7 mouse cellular contexts compared by ENCODE assay signal in genomic region chr1:118388127-118388756, GRCm38 (mm10). TPM values are rescaled to one million over a fixed set of nuclear protein-coding genes. Genes with fewer than 3 reads are reported as not detected.
DNase-seq lines count a peak whose midpoint lies in the region; ATAC-seq lines count a peak whose summit lies in the region.

No protein-coding gene starts in this region.

- peaks cover 13% of the 10 kb centered on the region for H3K4me1 ChIP-seq in intestine, embryonic 14.5 days (replicated peaks; ENCODE audit: control insufficient read depth, insufficient read depth, low read length)
- peaks cover 13% of the 10 kb centered on the region for H3K4me1 ChIP-seq in limb, embryonic 10.5 days
- peaks cover 20% of the 10 kb centered on the region for H3K4me1 ChIP-seq in midbrain, embryonic 12.5 days

- WGBS in intestine, embryonic 14.5 days: under 1% methylated on average over 19 of the region's 19 CpGs
- WGBS in limb, embryonic 10.5 days: 0% methylated on average over 19 of the region's 19 CpGs
- under 1% methylated on average over 19 of the region's 19 CpGs for WGBS in midbrain, embryonic 12.5 days

- no peak; the same call in 1 of the 2 replicates for ATAC-seq in intestine, embryonic 14.5 days (replicated peaks; ENCODE audit: low FRiP score, low TSS enrichment, low read depth)
- peak; percentile 11 for ATAC-seq in midbrain, embryonic 12.5 days (ENCODE audit: low FRiP score, low read depth)

- no peaks in the 10 kb centered on the region for H3K27me3 ChIP-seq in intestine, embryonic 14.5 days (replicated peaks; ENCODE audit: control insufficient read depth, insufficient read depth, low read length)
- H3K27me3 ChIP-seq in limb, embryonic 10.5 days (ENCODE audit: low read depth, poor library complexity, severe bottlenecking): no peaks in the 10 kb centered on the region
- no peaks in the 10 kb centered on the region for H3K27me3 ChIP-seq in midbrain, embryonic 12.5 days

- no peaks in the 10 kb centered on the region for H3K36me3 ChIP-seq in intestine, embryonic 14.5 days (ENCODE audit: control insufficient read depth, insufficient read depth, low read length)
- H3K36me3 ChIP-seq in limb, embryonic 10.5 days: peaks cover 12% of the 10 kb centered on the region
- no peaks in the 10 kb centered on the region for H3K36me3 ChIP-seq in midbrain, embryonic 12.5 days

- peak overlapping the region; percentile 71 for H3K9ac ChIP-seq in intestine, embryonic 14.5 days (ENCODE audit: low read length)
- H3K9ac ChIP-seq in midbrain, embryonic 12.5 days (replicated peaks): peak overlapping the region; percentile 62

- peak; percentile 54 for DNase-seq in adrenal gland, adult 8-10 months
- peak; percentile 90 for DNase-seq in embryo, embryonic 10.5 days (ENCODE audit: low spot score)
- DNase-seq in gastrocnemius, postnatal 25 days: peak; percentile 46
- peak; percentile 75 for DNase-seq in intestine, embryonic 14.5 days (ENCODE audit: low spot score)
- DNase-seq in limb, embryonic 10.5 days (ENCODE audit: low spot score): peak; percentile 73
- DNase-seq in skeletal muscle tissue, adult 2 months (ENCODE audit: low read depth, low spot score): peak; percentile 55

- H3K9me3 ChIP-seq in intestine, embryonic 14.5 days (ENCODE audit: control insufficient read depth, low read length): no peaks in the 10 kb centered on the region
- no peaks in the 10 kb centered on the region for H3K9me3 ChIP-seq in limb, embryonic 10.5 days (replicated peaks)
- H3K9me3 ChIP-seq in midbrain, embryonic 12.5 days: no peaks in the 10 kb centered on the region

- H3K4me2 ChIP-seq in intestine, embryonic 14.5 days (ENCODE audit: low read length): peak overlapping the region; percentile 64
- H3K4me2 ChIP-seq in midbrain, embryonic 12.5 days (replicated peaks): peak overlapping the region; percentile 77

- H3K4me3 ChIP-seq in intestine, embryonic 14.5 days (ENCODE audit: low read depth, low read length): peak overlapping the region; percentile 72
- H3K4me3 ChIP-seq in limb, embryonic 10.5 days: peak overlapping the region; percentile 94
- H3K4me3 ChIP-seq in midbrain, embryonic 12.5 days: peak overlapping the region; percentile 92

- H3K27ac ChIP-seq in intestine, embryonic 14.5 days (ENCODE audit: low read depth): peak overlapping the region; percentile 85
- peak overlapping the region; percentile 96 for H3K27ac ChIP-seq in limb, embryonic 10.5 days
- H3K27ac ChIP-seq in midbrain, embryonic 12.5 days (replicated peaks): peak overlapping the region; percentile 97

RNA-seq across cellular contexts. Expression of gene Clasp1, which starts 0.6 kb away (rescaled TPM):
- total RNA-seq in adrenal gland, adult 8-10 months (2022): 10 to 100 TPM; 43.2 to 66.6 (median 54.4) TPM
- total RNA-seq in gastrocnemius, postnatal 25 days (2021): 10 to 100 TPM; 42.9 to 45.4 TPM
- polyA plus RNA-seq in intestine, embryonic 14.5 days (2014; fragmentation: Nextera tagmentation; extraction: Ambion mirVana): 51.6 and 55.6 TPM in 2 replicates
- 79.5 and 90.1 TPM in 2 replicates for polyA plus RNA-seq in limb, embryonic 10.5 days (2016; fragmentation: Nextera tagmentation; extraction: Ambion mirVana)
- 139 and 156 TPM in 2 replicates for polyA plus RNA-seq in midbrain, embryonic 12.5 days (2016; fragmentation: Nextera tagmentation; extraction: Ambion mirVana)
